Mouse (Mus musculus): ENCODE data around the gene Tmem256. TPM values are rescaled to one million over a fixed set of nuclear protein-coding genes. Genes with fewer than 3 reads are reported as not detected.

Gene Tmem256
- total RNA-seq, 2 experiments from 2014 or later = 140 to 155 TPM

DNA sequence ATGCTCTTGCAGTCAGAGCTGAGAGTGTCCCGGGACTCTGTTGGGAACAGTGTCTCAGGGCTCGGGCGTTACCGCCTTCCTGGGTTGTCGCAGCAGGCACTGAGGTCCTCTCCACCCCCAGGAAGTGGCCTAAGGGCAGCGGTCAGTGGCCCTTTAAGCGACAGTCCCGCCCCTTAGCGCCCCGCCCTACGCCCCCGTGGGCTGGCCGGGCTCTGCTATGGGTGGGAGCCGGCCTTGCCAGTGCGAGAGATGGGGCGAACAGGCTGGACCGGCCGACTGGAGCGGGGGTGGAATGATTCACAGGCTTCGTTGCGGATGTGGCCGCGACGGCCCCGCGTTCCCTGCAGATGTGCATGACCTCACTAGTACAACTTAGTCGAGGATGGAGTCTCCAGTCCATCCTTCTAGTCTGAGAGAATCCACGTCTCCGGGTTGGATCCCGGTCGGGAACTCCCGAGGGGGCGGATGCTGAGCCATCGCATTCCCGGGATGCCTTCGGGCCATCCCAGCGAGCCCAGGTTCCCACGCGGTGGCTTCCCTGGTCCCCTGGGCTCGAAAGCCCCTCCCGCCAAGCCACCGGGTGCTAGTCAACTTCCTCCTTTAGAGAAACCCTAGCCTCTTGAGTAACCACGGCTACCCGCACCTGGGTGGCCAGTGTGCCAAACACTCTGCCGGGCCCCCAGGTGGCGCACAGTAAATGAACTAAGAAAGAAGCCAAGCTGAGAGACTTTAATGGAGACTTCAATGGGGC lies 42.7 kb downstream of the Tmem256 start, which contains the start of gene Kctd11:
Kctd11 (minus strand) TSS at position 554 of the 751 bp plus-strand sequence.
- peak; percentile 75 for DNase-seq
- intact Hi-C loops (cut with DNase I) = no loop called here

DNA sequence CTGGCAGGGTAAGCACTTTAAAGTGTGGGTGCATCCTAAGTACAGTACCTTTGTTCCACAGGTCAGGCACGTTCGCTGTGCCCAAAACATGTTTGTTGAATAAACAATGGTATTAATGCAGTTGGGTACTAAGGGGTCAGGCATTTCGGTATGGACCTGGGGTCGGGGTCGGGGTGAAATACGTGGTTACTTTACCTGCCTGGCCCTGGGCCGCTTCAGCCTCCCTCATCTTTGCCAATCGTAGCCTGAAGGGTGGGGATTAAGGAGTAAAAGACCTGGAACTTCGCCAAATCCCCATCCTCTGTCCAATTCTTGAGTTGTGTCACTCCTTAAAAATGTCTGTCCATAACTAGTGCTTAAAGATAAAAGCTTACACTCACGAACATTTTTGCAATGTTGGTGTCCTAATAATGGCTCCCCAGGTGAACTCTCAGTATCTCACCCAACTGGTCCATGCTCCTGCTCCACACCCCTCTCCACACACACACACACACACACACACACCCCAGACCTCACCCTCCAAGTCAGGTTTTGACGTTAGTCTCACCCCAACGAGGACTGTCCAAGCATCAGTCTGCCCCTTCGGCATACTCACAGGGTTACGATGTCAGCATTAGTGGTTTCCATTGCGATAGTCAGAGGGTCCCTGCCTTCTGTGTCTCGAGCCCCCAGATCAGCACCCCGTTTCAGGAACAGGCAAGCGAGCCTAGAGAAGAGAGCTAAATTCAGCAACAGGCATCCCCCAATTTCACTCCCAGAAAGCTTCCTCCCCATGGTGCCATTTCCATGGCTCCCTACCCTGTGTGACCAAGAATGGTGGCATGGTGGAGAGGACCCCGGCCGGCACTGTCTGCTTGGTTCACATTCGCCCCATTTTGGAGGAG lies 43.7 kb downstream of the Tmem256 start:
- DNase-seq = no peak
- intact Hi-C loops (cut with DNase I) = no loop called here

DNA sequence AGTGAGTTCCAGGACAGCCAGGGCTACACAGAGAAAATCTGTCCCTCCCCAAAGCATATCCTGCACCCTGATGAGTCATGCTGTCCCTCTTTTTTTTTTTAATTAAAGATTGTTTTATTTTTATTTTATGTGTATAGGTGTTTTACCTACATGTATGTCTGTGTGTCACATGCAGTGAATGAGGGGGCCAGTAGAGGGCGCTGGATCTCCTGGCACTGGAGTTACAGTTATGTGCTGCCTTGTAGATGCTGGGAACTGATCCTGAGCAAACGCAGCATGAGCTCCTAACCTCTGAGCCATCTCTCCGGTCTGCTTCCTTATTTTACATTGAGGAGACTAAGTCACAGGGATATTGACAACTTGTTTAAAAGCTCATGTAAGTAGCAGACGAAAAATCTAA lies 44.8 kb downstream of the Tmem256 start:
- DNase-seq = no peak
- intact Hi-C loops (cut with DNase I) = no loop called here

DNA sequence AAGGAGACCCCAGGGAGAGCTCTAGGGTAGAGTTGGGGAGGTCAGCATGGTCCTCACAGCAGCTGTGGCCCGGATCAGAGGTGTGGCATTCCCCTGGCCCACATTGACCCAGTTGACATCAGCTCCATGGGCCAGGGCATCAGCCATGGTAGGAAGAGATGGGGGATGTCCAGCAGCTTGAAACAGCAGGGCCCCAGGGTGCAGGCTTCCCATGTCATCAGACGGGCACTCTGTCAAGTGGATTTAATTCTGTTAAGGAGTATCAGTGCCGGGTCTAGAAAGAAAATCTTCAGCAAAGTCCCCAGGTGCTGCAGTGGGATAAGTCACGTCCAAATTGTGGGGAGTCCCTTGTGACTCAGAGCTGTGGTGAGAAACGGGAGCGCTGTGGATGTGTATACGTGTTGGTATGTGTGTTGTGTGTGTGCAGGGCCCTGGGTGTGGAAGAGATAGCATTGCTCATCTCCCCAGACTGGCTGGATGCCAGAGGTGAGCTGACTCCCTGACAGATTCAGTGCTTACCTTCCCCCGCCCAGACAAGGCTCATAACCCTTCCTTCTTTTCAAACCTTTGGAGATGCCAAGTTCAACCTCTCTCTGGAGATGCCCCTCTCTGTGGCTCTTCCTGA lies 45.3 kb downstream of the Tmem256 start:
- DNase-seq = no peak
- intact Hi-C loops (cut with DNase I) = no loop called here

DNA sequence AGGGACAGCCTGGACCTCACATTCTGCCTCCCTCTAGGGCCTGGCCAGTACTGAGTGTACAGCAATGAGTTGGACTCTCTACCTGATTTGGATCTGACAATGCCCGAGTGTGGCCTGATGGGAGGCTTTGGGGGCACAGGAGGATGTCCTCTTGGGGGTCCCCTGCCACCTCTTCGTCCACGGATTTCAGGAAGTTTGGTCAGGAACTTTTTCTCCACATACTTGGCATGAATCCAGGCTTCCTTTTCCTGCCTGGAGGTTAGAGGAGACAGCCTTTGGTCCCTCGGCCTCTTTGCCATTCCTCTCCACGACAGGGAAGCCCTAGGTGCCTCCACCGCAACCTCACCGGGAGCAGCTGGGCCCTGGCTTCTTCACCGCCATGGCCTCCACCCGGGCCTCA lies 45.9 kb downstream of the Tmem256 start:
- intact Hi-C loops (cut with DNase I) = no loop called here
- no peak for DNase-seq

DNA sequence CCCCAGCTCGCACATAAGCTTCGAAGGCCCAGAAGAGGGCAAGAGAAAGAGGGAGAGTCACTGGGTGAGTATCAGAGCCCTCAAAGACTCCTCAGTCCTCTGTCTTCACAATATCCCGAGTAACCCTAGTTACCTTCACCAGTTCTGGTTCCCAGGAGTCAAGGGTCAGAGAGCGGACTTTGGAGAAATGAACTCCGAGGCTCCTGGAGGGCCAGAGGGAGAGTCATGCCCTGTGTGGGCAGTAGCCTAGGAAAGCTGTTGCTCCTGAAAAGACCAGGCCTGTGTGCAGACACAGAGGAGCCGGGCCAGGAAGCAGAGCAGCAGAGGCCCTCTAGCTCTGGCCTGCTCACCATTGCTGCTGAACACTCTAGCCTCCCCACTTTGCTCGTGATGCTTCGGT lies 46.3 kb downstream of the Tmem256 start:
- intact Hi-C loops (cut with DNase I) = no loop called here

DNA sequence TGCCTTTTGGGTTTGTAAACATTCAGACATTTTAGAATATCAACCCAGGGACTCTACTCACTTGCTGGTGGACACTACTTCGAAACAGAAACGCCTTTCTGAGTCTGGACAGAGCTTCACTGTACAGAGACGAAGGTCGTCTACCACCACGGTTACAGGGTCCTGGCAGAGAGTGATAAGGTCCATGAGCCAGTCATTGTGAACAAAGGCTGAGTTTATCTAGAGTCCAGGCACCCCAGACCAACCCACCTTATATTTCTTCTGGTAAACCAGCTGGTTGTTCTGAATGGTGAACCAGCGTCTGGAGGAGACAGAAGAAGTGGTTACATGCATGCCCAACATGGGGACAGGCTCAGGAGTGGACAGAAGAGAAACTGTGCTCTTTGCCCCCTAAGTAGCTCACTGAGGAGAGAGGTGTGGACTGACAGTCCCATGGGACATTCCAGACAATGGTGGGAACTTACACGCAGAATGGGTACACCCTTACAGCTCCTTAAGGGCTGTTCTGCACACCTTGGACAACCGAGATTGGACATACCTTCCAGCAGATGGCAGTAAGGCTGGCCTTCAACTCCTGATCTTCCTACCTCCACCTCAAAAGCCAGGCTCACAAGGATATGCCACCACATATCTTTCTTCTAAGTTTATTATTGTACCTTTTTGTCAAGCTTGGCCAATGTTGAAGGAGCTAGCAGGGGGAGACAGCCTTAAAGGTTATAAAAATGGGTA lies 48.8 kb downstream of the Tmem256 start:
- intact Hi-C loops (cut with DNase I) = no loop called here
- no peak for DNase-seq

More for the DNA sequence above, 46.3 kb downstream of the Tmem256 start:
- no peak for DNase-seq

Small RNA genes lying within 50 kb of the gene (microRNA-seq; reads per million reads assigned to microRNA genes)
- gene Mir6924 = not detected

Other genes with a start within 250 kb of the Tmem256 start
- gene Atp1b2, start 232.6 kb upstream of the Tmem256 start, total RNA-seq (2021) = 100 to 1,000 TPM; 166 to 200 TPM
- gene Shbg, start 220.6 kb upstream of the Tmem256 start, total RNA-seq (2021) = not detected
- gene Sat2, start 216.5 kb upstream of the Tmem256 start, total RNA-seq (2021) = 10 to 100 TPM in 1 of 2 experiments, 1 to 10 TPM in 1; 8.7 to 12.4 TPM
- 100 to 1,000 TPM in 1 of 2 experiments, 10 to 100 TPM in 1; 98.2 to 107 TPM for gene Fxr2, start 205.5 kb upstream of the Tmem256 start, total RNA-seq (2021)
- gene Sox15, start 183.2 kb upstream of the Tmem256 start, total RNA-seq (2021) = not detected
- 10 to 100 TPM; 83.6 to 85.3 TPM for gene Mpdu1, start 175.9 kb upstream of the Tmem256 start, total RNA-seq (2021)
- gene Cd68, start 172.4 kb upstream of the Tmem256 start, total RNA-seq (2021) = 1 to 10 TPM; 7.1 to 8.5 TPM
- gene Eif4a1, start 166.1 kb upstream of the Tmem256 start, total RNA-seq (2021) = 100 to 1,000 TPM; 661 to 680 TPM
- 100 to 1,000 TPM; 117 to 129 TPM for gene Senp3, start 156.4 kb upstream of the Tmem256 start, total RNA-seq (2021)
- 1 to 10 TPM in 1 of 2 experiments, under 1 TPM in 1; 0.93 to 1.3 TPM for gene Tnfsf13, start 152.7 kb upstream of the Tmem256 start, total RNA-seq (2021)
- gene Tnfsf12, start 142.7 kb upstream of the Tmem256 start, total RNA-seq (2021) = 1 to 10 TPM; 6.4 to 8.7 TPM
- under 1 TPM; 0.30 to 0.97 TPM for gene Tnfsfm13, start 142.4 kb upstream of the Tmem256 start, total RNA-seq (2021)
- 10 to 100 TPM; 49.6 to 54.6 TPM for gene Polr2a, start 79.9 kb upstream of the Tmem256 start, total RNA-seq (2021)
- not detected for gene Slc35g3, start 76.5 kb upstream of the Tmem256 start, total RNA-seq (2021)
- 10 to 100 TPM; 47.9 to 52.5 TPM for gene Zbtb4, start 72.6 kb upstream of the Tmem256 start, total RNA-seq (2021)
- 1 to 10 TPM in 1 of 2 experiments, under 1 TPM in 1; 0.48 to 1.5 TPM for gene Chrnb1, start 42.6 kb upstream of the Tmem256 start, total RNA-seq (2021)
- 10 to 100 TPM; 25.2 to 29.6 TPM for gene Fgf11, start 36.7 kb upstream of the Tmem256 start, total RNA-seq (2021)
- gene Tmem102, start 32.9 kb upstream of the Tmem256 start, total RNA-seq (2021) = not detected
- gene Gm39566, start 23.2 kb upstream of the Tmem256 start, total RNA-seq (2021) = not detected
- gene Spem2, start 20.0 kb upstream of the Tmem256 start, total RNA-seq (2021) = not detected
- 1 to 10 TPM in 1 of 2 experiments, under 1 TPM in 1; 0.93 to 1.1 TPM for gene Spem1, start 16.3 kb upstream of the Tmem256 start, total RNA-seq (2021)
- 100 to 1,000 TPM; 237 to 257 TPM for gene Nlgn2, start 730 bp upstream of the Tmem256 start, total RNA-seq (2021)
- gene Plscr3, start 7.9 kb downstream of the Tmem256 start, total RNA-seq (2021) = 10 to 100 TPM; 46.2 to 52.1 TPM
- gene Tnk1, start 20.2 kb downstream of the Tmem256 start, total RNA-seq (2021) = not detected
- not detected for gene Tmem95, start 39.5 kb downstream of the Tmem256 start, total RNA-seq (2021)
- 1 to 10 TPM in 1 of 2 experiments, under 1 TPM in 1; 0.38 to 1.0 TPM for gene Kctd11, start 42.9 kb downstream of the Tmem256 start, total RNA-seq (2021)
- under 1 TPM; 0.50 to 0.72 TPM for gene Acap1, start 57.0 kb downstream of the Tmem256 start, total RNA-seq (2021)
- gene 2810408A11Rik, start 62.5 kb downstream of the Tmem256 start, total RNA-seq (2021) = 10 to 100 TPM in 1 of 2 experiments, 1 to 10 TPM in 1; 8.3 to 10.7 TPM
- 100 to 1,000 TPM; 157 to 165 TPM for gene Neurl4, start 62.6 kb downstream of the Tmem256 start, total RNA-seq (2021)
- gene Gps2, start 75.4 kb downstream of the Tmem256 start, total RNA-seq (2021) = 10 to 100 TPM; 37.8 to 38.3 TPM
- gene Eif5a, start 83.4 kb downstream of the Tmem256 start, total RNA-seq (2021) = 100 to 1,000 TPM; 539 to 555 TPM
- gene Ybx2, start 97.3 kb downstream of the Tmem256 start, total RNA-seq (2021) = 10 to 100 TPM; 16.1 to 23.5 TPM
- gene Slc2a4, start 109.7 kb downstream of the Tmem256 start, total RNA-seq (2021) = 1 to 10 TPM; 1.7 to 3.2 TPM
- not detected for gene Cldn7, start 126.3 kb downstream of the Tmem256 start, total RNA-seq (2021)
- 100 to 1,000 TPM in 1 of 2 experiments, 10 to 100 TPM in 1; 89.3 to 102 TPM for gene Ctdnep1, start 142.6 kb downstream of the Tmem256 start, total RNA-seq (2021)
- 100 to 1,000 TPM; 112 to 116 TPM for gene Elp5, start 144.0 kb downstream of the Tmem256 start, total RNA-seq (2021)
- gene Gabarap, start 152.6 kb downstream of the Tmem256 start, total RNA-seq (2021) = 100 to 1,000 TPM; 303 to 307 TPM
- 10 to 100 TPM; 46.2 to 48.7 TPM for gene Phf23, start 157.3 kb downstream of the Tmem256 start, total RNA-seq (2021)
- 10 to 100 TPM; 38.8 to 40.1 TPM for gene Dvl2, start 162.1 kb downstream of the Tmem256 start, total RNA-seq (2021)
- gene Acadvl, start 176.9 kb downstream of the Tmem256 start, total RNA-seq (2021) = 10 to 100 TPM; 44.8 to 45.0 TPM
- gene Dlg4, start 178.4 kb downstream of the Tmem256 start, total RNA-seq (2021) = 100 to 1,000 TPM; 496 to 497 TPM
- gene Asgr1, start 215.6 kb downstream of the Tmem256 start, total RNA-seq (2021) = 1 to 10 TPM; 3.7 to 3.9 TPM

Measured in left cerebral cortex, postnatal 4 days (tissue).